Mouse (Mus musculus): ENCODE measurements around the gene Radil.

GRCm38 (mm10) chr5:142597648-142598390 is 46.9 kb upstream of the Radil start:
- TF ChIP-seq CTCF (IDR thresholded peaks at IDR 0.05; ENCODE audit: insufficient read depth, low read depth, low read length) (no peak), POLR2A (IDR thresholded peaks at IDR 0.05; ENCODE audit: insufficient read depth, low read depth, low read length) (no peak)

All from olfactory bulb, adult 2 months (tissue).